Mouse (Mus musculus): ENCODE results near the gene Csrp1. TPM values are rescaled to one million over a fixed set of nuclear protein-coding genes. Genes with fewer than 3 reads are reported as not detected.

The Csrp1 gene
- total RNA-seq, 2 experiments from 2014 or later, result 31.8 to 48.6 TPM

- no peak for ATAC-seq (replicated peaks; ENCODE audit: low FRiP score, poor library complexity, severe bottlenecking)
These were observed 74.6 kb downstream of the Csrp1 start for GRCm38 (mm10) chr1:135794216-135795134.

- ATAC-seq (replicated peaks; ENCODE audit: low FRiP score, poor library complexity, severe bottlenecking), result no peak
These were observed 78.6 kb downstream of the Csrp1 start for GRCm38 (mm10) chr1:135798492-135798891.

- no peak for ATAC-seq (replicated peaks; ENCODE audit: low FRiP score, poor library complexity, severe bottlenecking)
These were observed 79.3 kb downstream of the Csrp1 start for GRCm38 (mm10) chr1:135799109-135799627.

GRCm38 (mm10) chr1:135800192-135800950, 80.5 kb downstream of the Csrp1 start:
- ATAC-seq (replicated peaks; ENCODE audit: low FRiP score, poor library complexity, severe bottlenecking), result no peak

Other genes with a start within 250 kb of the Csrp1 start
- 4.3 and 11.7 TPM in 2 replicates for gene Nav1, start 112.8 kb upstream of the Csrp1 start, total RNA-seq (2015; ENCODE audit: low replicate concordance)
- 1.1 and 2.6 TPM in 2 replicates for gene Nav1, start 112.8 kb upstream of the Csrp1 start, total RNA-seq (2017; ENCODE audit: low replicate concordance)
- not detected in 2 replicates for gene Phlda3, start 46.1 kb downstream of the Csrp1 start, total RNA-seq (2015; ENCODE audit: low replicate concordance)
- gene Phlda3, start 46.1 kb downstream of the Csrp1 start, total RNA-seq (2017; ENCODE audit: low replicate concordance), result not detected in 2 replicates
- gene Tnni1, start 59.4 kb downstream of the Csrp1 start, total RNA-seq (2015; ENCODE audit: low replicate concordance), result not detected in 2 replicates
- not detected in 2 replicates for gene Tnni1, start 59.4 kb downstream of the Csrp1 start, total RNA-seq (2017; ENCODE audit: low replicate concordance)
- gene Lad1, start 98.5 kb downstream of the Csrp1 start, total RNA-seq (2015; ENCODE audit: low replicate concordance), result 0.72 TPM in 1 of 2 replicates, not detected in the other
- gene Lad1, start 98.5 kb downstream of the Csrp1 start, total RNA-seq (2017; ENCODE audit: low replicate concordance), result not detected in 2 replicates
- not detected in 2 replicates for gene Tnnt2, start 116.3 kb downstream of the Csrp1 start, total RNA-seq (2015; ENCODE audit: low replicate concordance)
- not detected in 2 replicates for gene Tnnt2, start 116.3 kb downstream of the Csrp1 start, total RNA-seq (2017; ENCODE audit: low replicate concordance)
- gene Pkp1, start 199.1 kb downstream of the Csrp1 start, total RNA-seq (2015; ENCODE audit: low replicate concordance), result not detected in 2 replicates
- not detected in 2 replicates for gene Pkp1, start 199.1 kb downstream of the Csrp1 start, total RNA-seq (2017; ENCODE audit: low replicate concordance)